Mouse (Mus musculus) erythroblast, embryonic 14.5 days (primary cell): ENCODE measurements at regions not wholly inside any gene's neighbourhood (a gene's known extent, or its start where the extent isn't known, plus 50 kb on each side); places are given as distances from the start of the nearest gene placed in this dataset.

Experiments used
- GATA1 ChIP-seq: IDR thresholded peaks from 2 replicates; pipeline ENCODE4 v1.6.1; 2012; ENCODE audit warnings: low read length, inconsistent platforms, mixed read lengths
- TAL1 ChIP-seq: IDR thresholded peaks from 3 replicates; pipeline ENCODE4 v1.6.1; 2012; ENCODE audit warnings: low read length, inconsistent platforms, mixed read lengths

DNA sequence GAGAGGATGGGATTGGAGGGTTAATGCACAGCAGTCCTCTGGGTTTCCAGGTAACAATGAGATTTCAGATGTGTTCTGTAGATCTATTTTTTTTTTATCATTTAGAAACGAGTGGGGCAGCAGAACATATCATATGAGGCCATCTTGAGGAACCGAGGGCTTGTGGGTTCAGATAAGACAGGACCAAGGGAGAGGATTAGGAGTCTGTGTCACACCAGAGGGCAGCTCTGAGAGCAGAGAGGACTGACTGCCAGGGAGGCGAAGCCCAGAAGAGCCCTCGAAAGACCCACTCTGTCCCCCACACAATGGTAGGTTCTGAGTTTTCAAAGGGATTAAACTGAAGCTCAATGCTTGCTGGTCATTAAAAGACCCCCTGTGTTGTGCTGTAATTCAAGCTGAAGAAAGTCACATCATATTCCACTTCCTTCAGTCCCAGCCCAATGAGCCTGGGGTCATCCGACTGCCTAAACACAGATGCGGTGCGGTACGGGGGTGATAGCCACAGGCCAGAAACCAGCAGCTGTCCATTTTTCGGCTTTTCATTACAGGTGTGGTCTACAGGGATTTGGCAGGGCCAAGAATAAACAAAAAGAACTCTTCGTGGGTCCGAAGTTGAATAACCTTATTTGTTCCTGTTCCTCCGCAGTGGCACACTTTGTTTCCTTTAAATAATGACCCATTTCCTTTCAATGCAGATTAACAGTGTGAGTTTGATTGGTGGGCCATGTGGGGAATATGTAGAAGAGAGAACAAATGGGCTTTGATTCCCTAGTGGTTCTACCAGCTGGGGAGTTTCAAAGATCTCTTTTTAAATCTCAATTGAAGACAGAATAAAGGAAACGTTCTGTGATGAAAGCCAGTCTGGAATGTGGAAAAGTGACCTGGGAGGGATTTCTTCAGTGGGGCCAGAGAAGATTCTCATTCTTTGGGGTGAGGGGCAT, 234.5 kb downstream of the Sec16b start:
- no peak for TF ChIP-seq GATA1
- TF ChIP-seq TAL1: no peak
